Mouse (Mus musculus) MEL (cell line): ENCODE results near the gene Fam229a.

Experiments
- CTCF ChIP-seq, 3 experiments: IDR thresholded peaks in 2 of 3; conservative IDR thresholded peaks in 1 of 3; 2 replicates each; pipeline ENCODE4 v1.5.1; 2011 to 2012; ENCODE audit warnings: low read length in 3 of 3, low read depth in 2 of 3, mild to moderate bottlenecking in 2 of 3, improper control_type of control experiment in 1 of 3, inconsistent platforms in 1 of 3, mixed read lengths in 1 of 3, moderate library complexity in 1 of 3; ENCODE audit not compliant: control insufficient read depth in 1 of 3, insufficient read depth in 1 of 3, poor library complexity in 1 of 3, severe bottlenecking in 1 of 3
- GATA1 ChIP-seq: IDR thresholded peaks from 2 replicates; pipeline ENCODE4 v1.6.1; 2011; ENCODE audit warnings: low read depth, low read length, improper control_type of control experiment
- MAFK ChIP-seq: IDR thresholded peaks from 2 replicates; pipeline ENCODE4 v1.6.1; 2011; ENCODE audit warnings: low read depth, mild to moderate bottlenecking, low read length, improper control_type of control experiment, borderline replicate concordance
- MYC ChIP-seq: IDR thresholded peaks from 2 replicates; pipeline ENCODE4 v1.6.1; 2011; ENCODE audit warnings: low read depth, mild to moderate bottlenecking, low read length, improper control_type of control experiment, moderate library complexity
- POLR2A ChIP-seq, 2 experiments: IDR thresholded peaks; 2 replicates each; pipeline ENCODE4 v1.6.1; 2011 to 2012; ENCODE audit warnings: low read length in 2 of 2, mild to moderate bottlenecking in 2 of 2, control low read depth in 1 of 2, improper control_type of control experiment in 1 of 2, low read depth in 1 of 2, moderate library complexity in 1 of 2; ENCODE audit not compliant: control insufficient read depth in 1 of 2, insufficient read depth in 1 of 2, poor library complexity in 1 of 2
- SMC3 ChIP-seq: IDR thresholded peaks from 2 replicates; pipeline ENCODE4 v1.6.1; 2011; ENCODE audit warnings: low read depth, low read length, improper control_type of control experiment
- TAL1 ChIP-seq: IDR thresholded peaks from 2 replicates; pipeline ENCODE4 v1.6.1; 2012; ENCODE audit warnings: mild to moderate bottlenecking, inconsistent platforms, low read length, moderate library complexity, mixed read lengths
- USF1 ChIP-seq: IDR thresholded peaks from 2 replicates; pipeline ENCODE4 v1.6.1; 2014; ENCODE audit warnings: low read depth, mild to moderate bottlenecking, inconsistent platforms, low read length, improper control_type of control experiment, moderate library complexity

DNA sequence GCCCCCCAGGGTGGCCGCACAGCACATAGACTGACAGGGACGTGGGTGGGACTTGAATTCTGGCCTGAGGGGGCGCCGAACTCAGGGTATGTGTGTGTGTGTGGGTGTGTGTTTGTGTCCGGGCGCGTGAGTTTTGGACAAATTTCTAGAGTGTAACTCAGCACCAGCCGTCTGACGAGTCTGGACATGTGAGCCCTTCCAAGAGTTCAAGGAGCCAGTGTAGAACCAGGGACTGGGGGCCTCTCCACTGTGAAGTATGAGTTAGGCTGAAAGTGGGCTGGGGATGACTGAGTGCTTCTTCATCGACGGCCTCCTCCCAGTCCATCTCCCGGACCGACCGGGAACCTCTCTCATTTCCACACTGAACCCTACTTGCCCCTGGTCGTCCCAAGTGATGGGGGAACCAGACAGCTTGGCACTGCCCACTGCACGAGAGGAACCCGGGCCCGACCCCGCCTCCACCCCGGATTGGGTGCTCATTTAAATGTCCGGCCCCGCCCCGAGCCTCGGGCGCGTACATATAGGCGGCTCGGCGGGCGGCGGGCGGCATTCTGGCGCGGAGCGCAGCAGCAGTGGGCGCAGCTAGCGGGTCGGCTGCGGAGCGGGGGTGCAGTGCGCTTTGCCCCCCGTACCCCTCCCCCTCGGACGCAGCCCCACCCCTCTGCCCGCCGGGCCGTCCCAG is 22.2 kb downstream of the Fam229a start, which contains the start of gene Marcksl1:
- TF ChIP-seq CTCF (IDR thresholded peaks at IDR 0.05 in 2 of 3, conservative IDR thresholded peaks at IDR 0.05 in 1 of 3; ENCODE audit: control insufficient read depth in 1 of 3, insufficient read depth in 1 of 3, low read depth in 2 of 3, low read length in 3 of 3, poor library complexity in 1 of 3, severe bottlenecking in 1 of 3) (no peak; a peak in 1 of 6 replicates), MYC (no peak), TAL1 (no peak), GATA1 (no peak), SMC3 (no peak), POLR2A (IDR thresholded peaks at IDR 0.05; ENCODE audit: control insufficient read depth in 1 of 2, insufficient read depth in 1 of 2, low read depth in 1 of 2, low read length in 2 of 2, poor library complexity in 1 of 2) (peak; percentile 85 to 86), USF1 (no peak), MAFK (no peak)
